Mouse (Mus musculus): ENCODE results near the gene Il6ra. TPM values are rescaled to one million over a fixed set of nuclear protein-coding genes. Genes with fewer than 3 reads are reported as not detected.

Il6ra gene
- polyA plus RNA-seq, 1 experiment from 2014 or later: 1.9 TPM

- peaks cover 16% of the 10 kb centered on the region for H3K27me3 ChIP-seq
- peak overlapping the region; percentile 55 for H3K4me2 ChIP-seq
- DNase-seq: no peak
- 56% methylated on average over 12 of the region's 12 CpGs for WGBS (ENCODE audit: insufficient replicate concordance)
- ATAC-seq (ENCODE audit: low read depth): no peak
- no peaks in the 10 kb centered on the region for H3K9me3 ChIP-seq (replicated peaks)
- peak overlapping the region; percentile 54 for H3K27ac ChIP-seq
- peaks cover 33% of the 10 kb centered on the region for H3K4me1 ChIP-seq (replicated peaks)
- H3K36me3 ChIP-seq: no peaks in the 10 kb centered on the region
- H3K4me3 ChIP-seq (replicated peaks): peak overlapping the region; percentile 23
- H3K9ac ChIP-seq: 0 out of 2 replicates have a peak overlapping the region, but pooled peaks have one; percentile 37
Observed at GRCm38 (mm10) chr3:89820311-89821095, 92.5 kb downstream of the Il6ra start.

- peak; percentile 42; the same call in 1 of the 2 replicates for ATAC-seq (ENCODE audit: low read depth)
- 8% methylated on average over 7 of the region's 7 CpGs for WGBS (ENCODE audit: insufficient replicate concordance)
- Histone ChIP-seq H3K27me3 (peaks cover 16% of the 10 kb centered on the region), H3K9ac (0 out of 2 replicates have a peak overlapping the region, but pooled peaks have one; percentile 37), H3K36me3 (no peaks in the 10 kb centered on the region), H3K4me1 (replicated peaks) (peaks cover 33% of the 10 kb centered on the region), H3K4me2 (peak overlapping the region; percentile 55), H3K27ac (peak overlapping the region; percentile 54; the same call in 1 of the 2 replicates), H3K9me3 (replicated peaks) (no peaks in the 10 kb centered on the region), H3K4me3 (replicated peaks) (no peak overlapping the region; the same call in 1 of the 2 replicates)
- no peak for DNase-seq
Observed at GRCm38 (mm10) chr3:89819897-89820296, 93.1 kb downstream of the Il6ra start.

GRCm38 (mm10) chr3:89818605-89819004 lies 94.4 kb downstream of the Il6ra start:
- Histone ChIP-seq H3K4me1 (replicated peaks) (peaks cover 33% of the 10 kb centered on the region), H3K4me2 (no peak overlapping the region), H3K4me3 (replicated peaks) (no peak overlapping the region), H3K9ac (no peak overlapping the region), H3K27me3 (peaks cover 19% of the 10 kb centered on the region), H3K36me3 (no peaks in the 10 kb centered on the region), H3K27ac (no peak overlapping the region), H3K9me3 (replicated peaks) (no peaks in the 10 kb centered on the region)
- ATAC-seq (ENCODE audit: low read depth) (no peak), DNase-seq (no peak)
- 66% methylated on average over 3 of the region's 3 CpGs for WGBS (ENCODE audit: insufficient replicate concordance)

- Histone ChIP-seq H3K27ac (no peak overlapping the region), H3K4me3 (replicated peaks) (no peak overlapping the region), H3K9ac (no peak overlapping the region), H3K9me3 (replicated peaks) (no peaks in the 10 kb centered on the region), H3K27me3 (peaks cover 25% of the 10 kb centered on the region), H3K36me3 (no peaks in the 10 kb centered on the region), H3K4me2 (no peak overlapping the region), H3K4me1 (replicated peaks) (peaks cover 28% of the 10 kb centered on the region)
- DNase-seq (no peak), ATAC-seq (ENCODE audit: low read depth) (no peak)
- WGBS (ENCODE audit: insufficient replicate concordance): 35% methylated on average over 4 of the region's 4 CpGs
Observed at GRCm38 (mm10) chr3:89817056-89817455, 95.9 kb downstream of the Il6ra start.

Other genes starting within 250 kb of the Il6ra start
- gene Adar, start 198.2 kb downstream of the Il6ra start, polyA plus RNA-seq (2015; fragmentation: Nextera tagmentation; extraction: Ambion mirVana): 6.4 and 7.4 TPM in 2 replicates
- gene Chrnb2, start 148.6 kb downstream of the Il6ra start, polyA plus RNA-seq (2015; fragmentation: Nextera tagmentation; extraction: Ambion mirVana): 0.16 and 0.20 TPM in 2 replicates
- gene Ube2q1, start 139.6 kb downstream of the Il6ra start, polyA plus RNA-seq (2015; fragmentation: Nextera tagmentation; extraction: Ambion mirVana): 3.4 and 3.5 TPM in 2 replicates
- gene She, start 81.8 kb downstream of the Il6ra start, polyA plus RNA-seq (2015; fragmentation: Nextera tagmentation; extraction: Ambion mirVana): 1.0 and 1.1 TPM in 2 replicates
- gene Atp8b2, start 50.3 kb upstream of the Il6ra start, polyA plus RNA-seq (2015; fragmentation: Nextera tagmentation; extraction: Ambion mirVana): 1.4 and 2.2 TPM in 2 replicates
- 130 and 137 TPM in 2 replicates for gene Hax1, start 85.6 kb upstream of the Il6ra start, polyA plus RNA-seq (2015; fragmentation: Nextera tagmentation; extraction: Ambion mirVana)
- 99.3 and 110 TPM in 2 replicates for gene 4933434E20Rik, start 138.4 kb upstream of the Il6ra start, polyA plus RNA-seq (2015; fragmentation: Nextera tagmentation; extraction: Ambion mirVana)
- 72.2 and 91.6 TPM in 2 replicates for gene Ubap2l, start 139.4 kb upstream of the Il6ra start, polyA plus RNA-seq (2015; fragmentation: Nextera tagmentation; extraction: Ambion mirVana)
- 246 and 283 TPM in 2 replicates for gene Tpm3, start 159.5 kb upstream of the Il6ra start, polyA plus RNA-seq (2015; fragmentation: Nextera tagmentation; extraction: Ambion mirVana)
- gene Nup210l, start 190.9 kb upstream of the Il6ra start, polyA plus RNA-seq (2015; fragmentation: Nextera tagmentation; extraction: Ambion mirVana): 0.05 and 0.08 TPM in 2 replicates

All from liver, embryonic 13.5 days (tissue).